Mouse (Mus musculus) cerebellum, postnatal 36 days (tissue): Measurements from ENCODE around the gene Rpia.

Experiments
- DNase-seq, 2 experiments: peaks; one replicate each; pipeline ENCODE4 v3.0.0; 2021 to 2022; ENCODE audit warnings: mixed read lengths in 2 of 2

Rpia gene

GRCm38 (mm10) chr6:70749750-70750149 lies 42.3 kb downstream of the Rpia start:
- no peak for DNase-seq

DNA sequence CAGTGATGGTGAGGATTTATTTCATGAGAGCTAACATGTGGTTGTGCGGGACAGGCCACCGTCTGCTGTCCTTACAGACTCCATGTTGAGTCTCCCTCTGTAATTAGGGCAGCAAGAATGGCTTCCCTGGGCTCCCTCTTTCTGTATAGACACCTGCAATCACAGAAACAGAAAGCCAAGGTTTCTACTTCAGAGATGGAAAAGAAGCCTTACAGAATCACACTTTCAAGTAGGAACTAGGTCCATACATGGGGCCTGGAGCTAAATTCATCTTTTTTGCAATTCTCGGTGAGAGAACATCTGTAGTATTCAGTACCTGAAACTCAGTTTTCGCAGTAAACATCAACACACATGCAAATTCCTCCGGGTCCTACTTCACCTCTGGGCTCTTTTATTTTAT lies 44.3 kb downstream of the Rpia start:
- DNase-seq = no peak

DNA sequence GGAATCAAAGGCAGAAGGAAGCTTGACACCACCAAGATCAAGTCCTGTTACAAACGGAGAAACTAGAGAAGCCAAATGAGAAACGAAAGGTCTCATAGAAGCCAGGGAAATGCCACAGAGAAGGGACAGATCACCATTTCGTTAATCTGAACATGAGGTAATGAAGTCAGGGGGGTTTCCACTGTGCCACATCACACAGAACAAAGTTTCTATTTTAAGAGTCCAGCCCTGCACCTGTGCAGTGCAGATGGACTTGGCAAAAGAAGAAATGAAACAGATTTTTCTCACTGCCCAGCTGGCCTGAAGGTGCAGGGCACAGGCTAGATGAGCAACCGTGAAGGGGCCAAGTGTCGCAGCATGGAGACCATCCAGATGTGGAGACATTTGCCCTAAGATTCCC lies 48.1 kb downstream of the Rpia start:
- no peak for DNase-seq

- DNase-seq = no peak
These were observed 49.2 kb downstream of the Rpia start for GRCm38 (mm10) chr6:70742833-70743232.

DNA sequence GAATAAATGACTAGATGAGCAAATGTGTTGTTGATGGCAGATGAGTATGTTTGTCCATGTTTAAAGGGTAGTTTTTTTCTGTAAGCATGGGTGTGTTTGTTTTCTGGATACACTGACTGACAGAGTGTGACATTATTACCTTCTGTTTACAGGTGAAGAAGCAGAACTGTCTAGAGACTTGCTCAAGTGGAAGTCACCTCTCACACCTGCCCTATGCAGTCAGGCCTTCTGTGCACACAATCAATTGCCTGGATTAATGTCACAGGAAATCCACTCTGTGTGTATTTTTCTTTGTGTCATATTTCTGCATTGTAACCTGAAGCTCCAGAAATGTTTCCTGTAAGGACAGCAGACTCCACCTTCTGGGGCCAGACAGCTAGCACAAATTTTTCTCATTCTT lies 51.5 kb downstream of the Rpia start:
- no peak for DNase-seq

DNA sequence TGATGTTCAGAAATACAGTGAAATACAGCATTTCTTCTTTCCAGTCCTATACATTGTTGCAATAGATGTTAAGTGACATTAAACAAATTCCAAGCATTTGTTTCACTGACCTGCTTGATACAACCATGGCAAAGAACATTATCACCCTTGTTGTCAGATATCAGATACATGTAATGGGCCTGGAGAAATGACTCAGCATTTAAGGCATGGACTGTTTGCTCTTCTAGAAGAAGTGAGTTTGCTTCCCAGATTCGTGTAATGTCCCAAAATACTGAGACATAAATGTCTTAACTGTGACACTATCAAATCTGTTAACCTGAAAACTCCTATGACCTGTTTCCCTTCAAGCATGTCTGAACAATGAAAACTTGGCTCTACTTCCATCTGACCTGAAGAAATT lies 52.6 kb downstream of the Rpia start:
- no peak for DNase-seq

DNA sequence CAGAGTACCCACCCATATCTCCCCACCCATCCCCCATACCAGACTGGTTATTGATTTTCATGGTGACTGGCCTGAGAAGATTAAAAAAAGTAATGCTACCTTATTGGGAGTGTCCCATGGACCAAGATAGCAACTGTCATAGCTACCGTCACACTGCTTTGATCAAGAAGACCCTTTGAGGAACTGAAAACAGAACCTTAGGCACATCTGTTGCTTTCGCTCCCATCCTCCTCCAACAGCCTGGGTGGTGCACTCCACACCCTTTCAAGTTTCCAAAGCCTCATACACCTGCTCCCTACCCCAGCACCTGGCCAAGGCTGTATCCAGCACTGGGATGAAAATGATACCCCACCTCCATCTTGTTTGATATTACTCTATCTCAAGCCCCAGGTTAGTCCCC lies 56.5 kb downstream of the Rpia start:
- DNase-seq = no peak

- no peak for DNase-seq
These were observed 61.2 kb downstream of the Rpia start for GRCm38 (mm10) chr6:70730828-70731227.

- no peak for DNase-seq
These were observed 62.9 kb downstream of the Rpia start for GRCm38 (mm10) chr6:70729125-70729524.

DNA sequence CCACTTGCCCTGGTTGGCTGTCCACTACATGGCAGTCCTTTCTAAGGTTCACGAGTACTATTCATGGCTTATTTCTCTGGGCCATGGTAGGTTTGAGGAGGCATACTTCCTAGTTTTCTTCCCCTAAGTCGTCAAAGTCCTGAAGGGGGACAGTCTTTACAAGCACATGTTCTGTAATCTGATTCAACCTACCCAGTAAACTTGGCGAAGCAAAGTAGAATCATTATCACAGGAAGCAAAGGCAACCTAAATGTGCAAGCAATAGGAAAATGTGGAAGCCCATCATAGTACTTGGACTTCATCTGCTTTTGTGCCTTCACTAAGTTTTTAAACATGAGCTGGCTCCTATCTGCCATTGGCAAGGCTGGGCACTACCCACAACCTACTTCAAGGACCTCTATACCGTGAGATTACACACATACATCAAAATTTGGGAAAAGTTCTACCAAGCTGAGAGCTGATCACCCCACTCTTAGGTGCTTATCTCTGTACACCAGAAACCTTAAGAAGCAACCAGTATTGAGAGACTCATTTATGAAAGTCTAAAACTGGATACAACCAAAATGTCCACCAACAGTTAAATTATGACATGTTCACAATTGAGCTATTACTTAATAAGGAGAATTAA lies 64.8 kb downstream of the Rpia start:
- DNase-seq = no peak

GRCm38 (mm10) chr6:70725639-70726038 lies 66.4 kb downstream of the Rpia start:
- DNase-seq = peak; percentile 60 to 63

GRCm38 (mm10) chr6:70724722-70725121 lies 67.3 kb downstream of the Rpia start:
- DNase-seq = no peak

DNA sequence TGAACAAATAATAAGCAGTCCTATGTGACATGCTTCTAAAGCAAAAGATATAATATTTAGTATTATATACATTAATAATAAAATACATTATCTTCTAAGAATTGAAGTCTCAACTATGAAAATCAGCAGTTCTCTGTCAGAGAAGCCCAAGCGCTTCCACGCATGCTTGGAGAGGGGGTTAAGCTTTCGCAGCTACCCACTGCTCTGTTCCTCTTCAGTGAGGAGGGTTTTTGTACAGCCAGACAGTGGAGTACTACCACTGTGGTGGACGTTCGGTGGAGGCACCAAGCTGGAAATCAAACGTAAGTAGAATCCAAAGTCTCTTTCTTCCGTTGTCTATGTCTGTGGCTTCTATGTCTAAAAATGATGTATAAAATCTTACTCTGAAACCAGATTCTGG lies 69.7 kb downstream of the Rpia start:
- DNase-seq = no peak

DNA sequence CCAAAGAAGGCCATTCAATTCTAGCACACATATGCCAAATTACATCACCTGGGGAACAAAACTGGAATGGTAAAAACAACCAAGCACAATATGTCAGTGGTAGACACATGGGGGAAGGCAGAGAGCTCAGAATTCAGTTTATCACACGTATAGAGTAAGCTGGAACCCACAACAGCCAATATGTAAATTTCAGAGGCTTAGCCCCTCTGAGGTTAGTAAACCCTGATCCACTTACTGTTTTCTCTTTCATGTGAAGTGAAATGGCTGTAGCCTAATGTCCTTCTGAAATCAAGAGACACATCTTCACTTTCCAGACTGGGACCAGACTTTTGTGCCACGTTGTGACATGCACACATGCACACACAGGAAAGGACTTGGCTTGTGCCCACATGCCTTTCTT lies 73.3 kb downstream of the Rpia start:
- DNase-seq = no peak

DNA sequence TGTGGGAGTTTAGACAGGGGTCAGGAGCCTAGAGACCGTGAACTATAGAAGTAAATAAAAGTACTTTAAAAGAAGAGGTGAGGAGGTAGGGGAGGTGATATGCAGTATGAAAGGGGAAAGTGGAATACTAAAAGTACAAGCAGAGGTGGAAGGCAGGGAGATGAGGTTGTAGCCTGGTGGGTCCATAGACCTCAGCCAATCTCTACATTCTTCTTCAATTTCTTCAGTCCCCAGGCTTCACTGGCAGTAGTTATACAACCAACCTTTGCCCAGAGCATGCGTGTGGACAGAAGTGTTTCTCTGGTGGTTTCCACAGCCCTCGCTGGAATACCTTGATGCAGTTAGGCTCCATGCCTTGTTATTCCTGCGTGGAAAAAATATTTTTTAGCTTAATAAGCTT lies 73.9 kb downstream of the Rpia start:
- DNase-seq = no peak

GRCm38 (mm10) chr6:70716701-70717393 lies 75.2 kb downstream of the Rpia start:
- DNase-seq = no peak
